Mouse (Mus musculus) C2C12 (cell line): ENCODE data around the gene Pde11a. TPM values are rescaled to one million over a fixed set of nuclear protein-coding genes. Genes with fewer than 3 reads are reported as not detected.
A peak's percentile ranks its signal among the peaks of the same experiment; 100 is the strongest.

Experiments used
- H3K27me3 ChIP-seq: one replicate; pipeline ENCODE4 v1.6.1; 2011; ENCODE audit not compliant: control insufficient read depth, insufficient read depth, insufficient read length
- H3K36me3 ChIP-seq: one replicate; pipeline ENCODE4 v1.6.1; 2011; ENCODE audit not compliant: control insufficient read depth, insufficient read depth
- H3K4me3 ChIP-seq: one replicate; pipeline ENCODE4 v1.5.1; 2011; ENCODE audit warnings: mild to moderate bottlenecking, control low read depth; ENCODE audit not compliant: poor library complexity, insufficient read depth, severe bottlenecking
- H3K79me2 ChIP-seq: one replicate; pipeline ENCODE4 v1.6.1; 2011; ENCODE audit not compliant: control insufficient read depth, insufficient read depth
- H3K79me3 ChIP-seq: one replicate; pipeline ENCODE4 v1.6.1; 2011; ENCODE audit warnings: low read depth, control low read depth
- H3ac ChIP-seq: one replicate; pipeline ENCODE3; 2011; ENCODE audit warnings: low read depth; ENCODE audit not compliant: control insufficient read depth, insufficient read length
- CEBPB ChIP-seq: IDR thresholded peaks from one replicate; pipeline ENCODE4 v1.6.1; 2011; ENCODE audit warnings: low read depth, mild to moderate bottlenecking, control low read depth, moderate library complexity
- CTCF ChIP-seq: IDR thresholded peaks from one replicate; pipeline ENCODE4 v1.5.1; 2011; ENCODE audit not compliant: control insufficient read depth, insufficient read depth, insufficient read length
- FOSL1 ChIP-seq: IDR thresholded peaks from one replicate; pipeline ENCODE4 v1.8.0; 2011; ENCODE audit warnings: mild to moderate bottlenecking, low read length; ENCODE audit not compliant: poor library complexity, insufficient read depth, severe bottlenecking
- MAX ChIP-seq: IDR thresholded peaks from one replicate; pipeline ENCODE4 v1.6.1; 2011; ENCODE audit warnings: mild to moderate bottlenecking, control low read depth
- MYOD1 ChIP-seq: IDR thresholded peaks from one replicate; pipeline ENCODE4 v1.6.1; 2011; ENCODE audit warnings: low read depth; ENCODE audit not compliant: control insufficient read depth, insufficient read length
- MYOG ChIP-seq: IDR thresholded peaks from one replicate; pipeline ENCODE4 v1.6.1; 2011; ENCODE audit not compliant: control insufficient read depth, insufficient read length; ENCODE audit errors: extremely low read depth
- USF1 ChIP-seq: IDR thresholded peaks from one replicate; pipeline ENCODE4 v1.6.1; 2011; ENCODE audit warnings: low read depth, mild to moderate bottlenecking, control low read depth, moderate library complexity
- polyA plus RNA-seq: library from polyadenylated mRNA; unstranded; fragments of >200 nt; fragmentation: generic; extraction: Trizol; gene quantifications from one replicate; pipeline ENCODE4 v1.2.1, GENCODE M21; 2012; ENCODE audit warnings: missing spikeins

The Pde11a gene
- polyA plus RNA-seq, 1 experiment, result not detected

GRCm38 (mm10) chr2:76118491-76118890, 220.1 kb downstream of the Pde11a start:
- H3K36me3 ChIP-seq, result no peaks in the 10 kb centered on the region
- no peaks in the 10 kb centered on the region for H3K79me3 ChIP-seq
- H3K79me2 ChIP-seq, result no peaks in the 10 kb centered on the region
- peaks cover 2% of the 10 kb centered on the region for H3K27me3 ChIP-seq
- TF ChIP-seq CEBPB (no peak), MAX (no peak), USF1 (no peak), FOSL1 (no peak), MYOD1 (no peak), CTCF (no peak), MYOG (no peak)
- H3ac ChIP-seq, result no peak overlapping the region
- no peak overlapping the region for H3K4me3 ChIP-seq

GRCm38 (mm10) chr2:76117219-76117618, 221.4 kb downstream of the Pde11a start:
- H3K4me3 ChIP-seq, result no peak overlapping the region
- no peaks in the 10 kb centered on the region for H3K79me2 ChIP-seq
- no peak for TF ChIP-seq MYOD1
- TF ChIP-seq MYOG, result no peak
- no peak for TF ChIP-seq USF1
- no peak for TF ChIP-seq MAX
- TF ChIP-seq FOSL1, result no peak
- no peak for TF ChIP-seq CEBPB
- no peak for TF ChIP-seq CTCF
- no peak overlapping the region for H3ac ChIP-seq
- H3K36me3 ChIP-seq, result no peaks in the 10 kb centered on the region
- peaks cover 9% of the 10 kb centered on the region for H3K27me3 ChIP-seq
- H3K79me3 ChIP-seq, result no peaks in the 10 kb centered on the region

GRCm38 (mm10) chr2:76115696-76116095, 222.9 kb downstream of the Pde11a start:
- H3K27me3 ChIP-seq, result peaks cover 14% of the 10 kb centered on the region
- no peak overlapping the region for H3ac ChIP-seq
- H3K79me2 ChIP-seq, result no peaks in the 10 kb centered on the region
- TF ChIP-seq USF1 (no peak), CTCF (no peak), MYOG (no peak), CEBPB (no peak), MAX (no peak), MYOD1 (no peak), FOSL1 (no peak)
- H3K4me3 ChIP-seq, result no peak overlapping the region
- no peaks in the 10 kb centered on the region for H3K79me3 ChIP-seq
- H3K36me3 ChIP-seq, result no peaks in the 10 kb centered on the region

GRCm38 (mm10) chr2:76114734-76115133, 223.8 kb downstream of the Pde11a start:
- no peaks in the 10 kb centered on the region for H3K36me3 ChIP-seq
- no peak overlapping the region for H3K4me3 ChIP-seq
- H3K79me3 ChIP-seq, result no peaks in the 10 kb centered on the region
- no peaks in the 10 kb centered on the region for H3K79me2 ChIP-seq
- H3ac ChIP-seq, result no peak overlapping the region
- TF ChIP-seq CTCF (peak; percentile 61), MAX (no peak)
- peaks cover 17% of the 10 kb centered on the region for H3K27me3 ChIP-seq

GRCm38 (mm10) chr2:76109653-76110052, 228.9 kb downstream of the Pde11a start:
- Histone ChIP-seq H3K79me3 (no peaks in the 10 kb centered on the region), H3K36me3 (no peaks in the 10 kb centered on the region), H3K4me3 (no peak overlapping the region), H3K27me3 (peaks cover 39% of the 10 kb centered on the region), H3ac (no peak overlapping the region), H3K79me2 (no peaks in the 10 kb centered on the region)
- TF ChIP-seq FOSL1 (no peak), CTCF (no peak), MYOD1 (no peak), USF1 (no peak), MYOG (no peak), MAX (no peak), CEBPB (no peak)

- Histone ChIP-seq H3K4me3 (no peak overlapping the region), H3K79me3 (no peaks in the 10 kb centered on the region), H3ac (no peak overlapping the region), H3K79me2 (no peaks in the 10 kb centered on the region), H3K36me3 (no peaks in the 10 kb centered on the region), H3K27me3 (peaks cover 22% of the 10 kb centered on the region)
- TF ChIP-seq USF1 (no peak), MAX (no peak), MYOG (no peak), CTCF (no peak), FOSL1 (no peak), CEBPB (no peak), MYOD1 (no peak)
Observed at GRCm38 (mm10) chr2:76101889-76102602, 236.5 kb downstream of the Pde11a start.
